Mouse (Mus musculus): ENCODE data around the gene Daam2. TPM values are rescaled to one million over a fixed set of nuclear protein-coding genes. Genes with fewer than 3 reads are reported as not detected.

Gene Daam2
- total RNA-seq, 1 experiment from 2014 or later, result 31.0 TPM

DNA sequence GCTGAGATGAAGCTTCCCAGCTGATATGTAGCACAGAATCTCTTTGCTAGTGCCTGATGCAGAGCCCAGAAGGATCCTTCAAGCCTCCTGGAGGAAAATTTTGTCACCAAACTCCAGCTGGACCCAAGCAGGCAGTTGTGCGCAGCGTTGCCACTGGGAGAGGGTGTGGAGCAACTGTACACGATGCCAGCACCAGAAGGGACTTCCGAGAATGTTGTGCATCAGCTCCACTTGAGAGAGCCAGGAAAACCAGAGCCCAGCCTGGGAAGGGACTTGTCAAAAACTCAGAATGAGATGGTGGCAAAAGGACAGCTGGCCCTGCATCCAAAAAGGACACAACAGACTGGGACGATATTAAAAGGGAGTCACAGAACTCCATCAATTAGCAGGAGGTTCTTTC, 32.5 kb downstream of the Daam2 start:
- DNase-seq, result no peak

DNA sequence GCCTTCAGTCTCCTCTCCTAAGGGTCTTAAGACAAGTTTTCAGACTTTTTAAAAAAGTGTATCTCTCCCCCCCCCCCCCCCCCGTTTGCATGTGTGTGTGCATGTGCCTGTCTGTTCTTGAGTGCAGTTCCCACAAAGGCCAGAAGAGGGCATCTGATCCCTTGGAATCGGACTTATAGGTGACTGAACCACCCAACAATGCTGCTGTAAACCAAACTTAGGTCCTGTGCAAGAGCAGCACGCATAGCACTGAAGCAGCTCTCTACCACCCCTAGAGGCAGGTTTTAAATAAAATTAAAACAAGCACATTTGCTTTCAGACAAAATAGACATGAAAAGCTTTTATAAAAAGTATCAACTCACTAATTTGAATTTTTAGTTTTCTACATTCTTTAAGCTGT, 33.9 kb downstream of the Daam2 start:
- DNase-seq, result peak; percentile 34

DNA sequence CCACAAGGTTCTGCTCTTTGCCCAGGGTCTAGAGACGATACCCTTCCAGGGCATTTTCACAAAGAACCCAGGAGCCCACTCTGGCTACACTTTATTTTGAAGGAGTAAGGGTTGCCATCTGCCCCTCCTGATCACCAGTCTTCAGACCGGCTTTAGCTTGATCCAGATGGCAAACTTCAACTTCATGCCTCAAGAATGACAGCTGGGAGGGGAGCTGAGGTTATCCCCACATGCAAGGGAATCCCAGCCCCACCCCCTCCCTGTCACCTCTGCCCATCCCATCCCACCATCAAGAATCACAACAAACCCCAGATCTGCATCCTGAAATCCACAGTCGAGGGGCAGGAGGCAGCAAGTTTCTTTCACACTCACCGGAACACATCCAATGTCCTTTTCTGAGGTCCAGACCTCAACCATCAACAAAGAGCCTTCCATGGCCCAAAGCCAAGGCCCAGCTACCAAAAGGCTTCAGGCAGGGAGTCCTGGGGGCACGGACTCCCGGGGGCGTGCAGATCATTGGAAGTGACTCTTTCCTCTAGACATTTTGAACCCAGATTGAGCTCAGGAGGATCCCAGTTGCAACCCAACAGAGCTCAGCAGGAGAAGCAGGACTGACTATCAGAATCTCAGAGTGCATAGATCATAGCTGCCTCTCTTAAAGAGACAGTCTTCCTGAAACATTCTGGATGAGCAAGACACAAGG, 35.5 kb downstream of the Daam2 start:
- DNase-seq, result no peak

DNA sequence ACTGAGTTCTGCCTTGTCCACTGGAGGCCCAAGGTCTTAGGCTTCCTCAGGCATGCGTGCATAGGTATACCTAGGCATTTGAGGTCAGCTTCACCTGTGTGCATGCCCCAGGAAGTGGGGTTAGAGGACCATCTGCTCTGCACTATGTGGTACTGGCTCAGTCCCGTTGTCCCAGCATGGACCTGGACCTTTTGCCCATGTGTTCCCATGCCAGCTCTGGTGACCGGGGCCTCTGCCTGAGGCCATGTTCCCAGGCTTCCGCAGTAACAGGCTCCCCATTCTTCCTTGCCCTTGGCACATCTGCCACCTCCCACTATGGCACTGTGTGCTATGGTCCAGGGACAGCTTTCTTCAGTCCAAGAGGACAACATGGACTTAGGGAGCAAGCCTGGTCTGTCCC, 36.1 kb downstream of the Daam2 start:
- DNase-seq, result no peak

DNA sequence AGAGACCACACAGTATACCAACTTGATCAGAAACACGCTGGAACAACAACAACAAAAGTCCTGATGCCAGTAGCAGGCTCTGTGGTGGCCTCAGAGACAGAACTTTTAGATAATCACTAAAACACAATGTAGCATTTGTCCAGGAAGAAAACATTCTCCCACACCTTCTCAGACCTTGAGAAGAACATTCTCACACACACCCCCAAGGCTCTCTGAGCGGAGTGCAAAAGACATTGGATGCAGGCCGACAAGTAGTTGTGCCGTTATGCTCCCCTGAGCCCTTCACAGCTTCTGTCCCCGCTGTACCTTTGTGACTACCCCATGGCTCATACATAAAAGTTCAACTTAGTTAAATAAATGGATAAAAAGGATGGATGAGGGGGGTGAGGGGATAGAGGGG, 37.6 kb downstream of the Daam2 start:
- DNase-seq, result no peak

DNA sequence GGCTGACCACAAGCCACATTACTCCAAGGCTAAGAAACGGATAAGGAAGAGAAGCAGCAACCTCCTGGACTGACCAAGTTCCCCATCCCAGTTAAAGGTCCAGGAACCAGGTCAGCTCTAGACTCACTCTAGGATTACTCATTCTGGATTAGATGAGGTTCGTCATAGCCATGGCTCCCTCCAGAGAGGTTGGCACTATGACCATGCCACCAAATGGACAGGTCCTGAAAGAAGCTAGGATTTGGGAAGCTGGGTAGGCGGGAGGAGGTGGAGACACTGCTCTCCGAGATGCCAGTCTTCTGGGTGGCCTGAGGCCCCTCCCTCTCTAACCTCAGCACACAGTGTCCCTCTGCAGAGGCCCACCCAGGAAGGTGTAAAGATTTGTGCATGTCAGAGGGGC, 38.2 kb downstream of the Daam2 start:
- no peak for DNase-seq

DNA sequence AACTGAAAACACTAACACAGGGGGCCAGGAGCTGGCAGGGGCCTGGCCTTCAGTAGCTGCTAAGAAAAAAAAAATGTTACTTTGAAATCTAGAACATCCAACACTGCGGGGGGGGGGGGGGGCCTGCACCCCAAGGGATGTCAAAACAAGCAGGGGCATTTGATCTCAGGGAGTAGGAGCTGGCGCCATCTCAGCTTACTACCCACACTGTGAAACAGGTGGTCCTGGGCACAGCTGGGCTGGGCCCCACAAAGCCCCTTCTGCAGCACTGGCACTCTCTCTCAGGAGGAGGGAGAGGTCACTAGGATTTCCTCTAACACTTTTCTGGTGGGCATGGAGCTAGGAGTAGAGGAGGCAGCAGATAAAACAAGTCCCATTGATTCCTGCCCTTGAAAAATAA, 39.6 kb downstream of the Daam2 start:
- DNase-seq, result no peak

DNA sequence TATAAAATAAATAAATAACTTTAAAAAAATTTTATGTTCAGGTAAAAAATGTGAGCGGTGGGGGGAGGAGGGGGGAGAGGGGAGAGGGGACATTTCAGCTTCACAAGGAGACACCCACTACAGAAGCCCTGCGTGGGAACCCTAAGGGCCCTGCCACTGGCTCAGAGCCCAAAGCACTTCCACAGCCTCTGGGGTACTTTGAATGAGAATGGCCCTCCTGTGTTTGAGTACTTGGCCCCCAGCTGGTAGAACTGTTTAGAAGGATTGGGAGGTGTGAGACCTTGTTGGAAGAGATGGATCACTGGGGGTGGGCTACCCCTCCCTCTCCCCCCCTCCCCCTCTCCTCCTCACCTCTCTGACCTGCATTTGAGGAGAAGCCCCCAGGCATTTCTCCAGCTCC, 41.7 kb downstream of the Daam2 start:
- no peak for DNase-seq

DNA sequence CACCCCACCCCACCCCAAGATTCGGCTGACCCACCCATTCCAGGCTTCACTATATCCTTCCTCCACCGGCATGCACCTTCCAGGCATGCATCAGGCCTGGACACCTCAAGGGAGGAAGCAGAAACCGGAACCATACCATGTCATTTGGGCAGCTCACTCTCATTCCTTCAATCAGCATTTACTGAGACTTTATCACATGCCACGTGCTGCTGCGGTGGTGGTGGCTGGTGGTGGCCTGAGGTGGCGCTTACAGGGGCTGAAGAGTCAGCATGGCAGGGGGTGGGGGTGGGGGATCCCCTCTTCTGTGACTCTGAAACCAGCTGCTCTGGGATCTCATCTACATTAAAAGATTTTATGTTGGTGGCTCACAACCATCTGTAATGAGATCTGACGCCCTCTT, 42.1 kb downstream of the Daam2 start:
- no peak for DNase-seq

DNA sequence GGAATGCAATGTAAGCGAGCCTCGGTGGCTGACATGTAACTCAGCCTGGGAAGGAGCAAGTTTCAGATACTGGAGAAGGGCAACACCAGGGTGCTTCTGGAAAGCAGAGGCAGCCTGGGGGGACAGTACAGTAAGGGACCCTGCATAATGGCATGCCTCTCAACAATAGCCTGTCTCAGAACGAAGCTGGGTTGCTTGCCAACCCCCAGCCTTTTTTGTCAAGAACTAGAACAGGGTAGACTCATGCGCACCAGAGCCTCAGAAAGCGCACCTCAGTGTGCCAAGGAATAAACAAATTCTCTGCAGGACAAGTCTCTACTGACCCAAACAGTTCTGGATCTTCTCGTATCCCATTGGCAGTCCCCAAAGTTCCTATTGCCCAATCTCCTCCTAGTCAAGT, 43.5 kb downstream of the Daam2 start:
- DNase-seq, result no peak

DNA sequence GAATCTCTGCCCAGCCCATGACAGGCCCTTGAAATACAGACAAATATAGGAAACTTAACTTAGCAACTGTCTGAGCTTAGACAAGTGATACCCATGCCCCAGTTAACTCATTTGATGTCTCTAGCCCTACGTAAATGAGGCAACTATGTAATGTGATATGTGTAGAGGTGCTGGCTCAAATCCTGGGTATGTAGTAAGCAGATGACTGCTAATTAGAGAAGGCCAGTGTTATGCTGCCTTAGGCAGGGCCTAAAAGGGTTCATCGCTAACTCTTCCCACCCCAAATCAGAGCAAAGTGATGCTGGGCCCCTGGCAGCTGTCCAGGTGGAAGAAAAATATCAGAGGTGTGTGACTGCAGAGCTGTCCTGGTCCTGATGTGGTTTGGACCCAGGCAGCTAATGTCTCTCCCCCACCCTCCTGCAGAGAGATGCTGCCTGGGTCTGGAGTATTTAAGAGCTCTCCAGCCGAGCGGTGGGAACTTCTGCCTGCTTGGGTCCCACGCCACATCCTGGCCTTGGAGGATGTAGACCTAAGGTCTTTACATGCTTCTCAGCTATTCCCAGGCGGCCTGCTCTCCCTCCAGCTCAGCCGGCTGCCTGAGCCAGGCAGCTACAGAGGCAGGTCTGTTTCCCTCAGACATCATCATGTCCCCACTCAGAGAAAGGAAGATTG, 44.4 kb downstream of the Daam2 start:
- DNase-seq, result no peak

DNA sequence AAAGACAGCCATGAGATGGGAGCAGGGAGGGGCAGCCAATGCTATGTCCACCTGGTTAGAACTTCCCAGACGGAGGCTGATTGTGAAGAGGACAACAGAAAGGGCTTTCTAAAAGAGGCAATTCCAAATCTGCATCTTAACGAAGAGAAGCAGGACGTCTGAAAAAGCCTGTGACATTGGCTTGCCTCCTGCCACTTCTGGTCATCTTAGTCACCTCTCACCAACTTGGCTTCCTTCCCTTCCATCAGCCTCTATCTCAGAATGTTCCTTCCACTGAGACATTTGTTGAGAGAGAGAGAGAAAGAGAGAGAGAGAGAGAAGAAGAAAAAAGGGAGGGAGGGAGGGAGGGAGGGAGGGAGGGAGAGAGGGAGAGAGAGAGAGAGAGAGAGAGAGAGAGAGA, 47.1 kb downstream of the Daam2 start:
- no peak for DNase-seq

DNA sequence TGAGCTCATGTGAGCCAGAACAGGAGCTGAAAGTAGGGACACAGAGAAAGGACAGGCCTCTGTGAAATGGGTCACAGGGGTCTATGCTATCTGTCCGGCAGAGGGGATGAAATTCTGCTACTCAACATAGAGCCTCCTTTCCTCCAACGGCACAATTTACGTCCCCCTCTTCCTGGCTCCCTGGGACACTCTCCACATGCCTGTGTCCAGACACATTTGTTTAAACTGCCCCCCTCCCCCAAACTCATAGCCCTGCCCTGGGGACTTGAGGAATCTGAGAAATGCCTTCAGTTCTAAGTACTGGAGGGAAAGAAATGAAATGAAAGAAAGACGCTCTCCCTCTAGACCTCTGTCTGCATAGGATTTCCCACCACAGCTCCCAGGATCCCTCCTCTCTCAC, 48.5 kb downstream of the Daam2 start:
- no peak for DNase-seq

DNA sequence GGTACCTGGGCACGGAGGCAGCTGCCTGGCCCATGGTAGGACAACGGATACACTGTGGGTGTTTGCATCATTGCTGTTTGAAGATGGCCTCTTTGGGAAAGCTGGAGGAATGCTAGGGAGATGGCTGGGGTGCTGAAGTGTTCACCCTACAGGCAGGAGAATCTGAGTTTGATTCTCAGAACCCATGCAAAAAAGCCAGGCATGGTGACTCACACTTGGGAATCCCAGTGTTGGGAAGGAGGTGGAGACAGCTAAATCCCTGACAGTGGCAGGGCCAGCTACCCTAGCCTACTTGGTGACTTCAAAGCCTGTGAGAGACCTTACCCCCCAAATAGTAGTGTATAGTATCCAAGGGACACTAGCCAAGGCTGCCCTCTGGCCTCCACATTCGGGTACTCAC, 49.0 kb downstream of the Daam2 start:
- DNase-seq, result no peak

DNA sequence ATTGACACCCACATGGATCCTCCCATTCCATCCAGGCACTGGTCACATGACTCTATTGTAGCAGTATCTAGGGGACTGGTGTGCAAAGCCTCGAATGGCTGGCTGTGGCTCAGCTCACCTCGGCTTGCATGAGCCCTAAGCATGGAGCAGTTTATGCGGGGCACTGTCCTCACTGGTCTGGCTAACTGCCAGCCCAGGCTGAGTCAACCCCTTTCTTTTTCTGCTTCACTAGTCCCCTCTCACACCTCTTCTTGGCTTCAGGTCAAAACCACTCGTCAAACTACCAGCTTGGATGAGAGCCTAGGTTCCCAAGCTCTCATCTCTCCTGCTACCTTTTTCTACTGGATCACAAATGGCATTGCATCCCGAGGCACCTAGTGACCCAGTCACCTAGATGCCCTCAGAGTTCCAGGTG, 51.5 kb downstream of the Daam2 start:
- DNase-seq, result peak; percentile 45

DNA sequence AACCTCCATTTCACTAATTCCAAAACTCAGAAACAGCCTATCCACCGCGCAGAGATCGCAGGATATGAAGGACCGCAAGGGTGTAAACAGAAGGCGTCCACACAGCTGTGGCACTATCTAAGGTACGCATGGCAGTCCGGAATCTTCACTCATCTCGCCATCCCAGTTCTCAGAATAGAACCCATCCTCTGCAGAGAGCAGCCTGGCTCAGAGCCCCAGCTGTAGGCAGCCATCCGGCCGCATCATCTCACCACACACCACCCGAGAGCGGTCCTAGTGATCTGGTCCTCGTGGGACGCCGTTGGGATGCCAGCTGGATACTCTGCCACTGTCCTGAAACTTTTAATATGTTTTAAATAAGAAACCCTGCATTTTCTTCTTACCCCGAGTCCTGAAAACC, 54.7 kb downstream of the Daam2 start:
- DNase-seq, result no peak

DNA sequence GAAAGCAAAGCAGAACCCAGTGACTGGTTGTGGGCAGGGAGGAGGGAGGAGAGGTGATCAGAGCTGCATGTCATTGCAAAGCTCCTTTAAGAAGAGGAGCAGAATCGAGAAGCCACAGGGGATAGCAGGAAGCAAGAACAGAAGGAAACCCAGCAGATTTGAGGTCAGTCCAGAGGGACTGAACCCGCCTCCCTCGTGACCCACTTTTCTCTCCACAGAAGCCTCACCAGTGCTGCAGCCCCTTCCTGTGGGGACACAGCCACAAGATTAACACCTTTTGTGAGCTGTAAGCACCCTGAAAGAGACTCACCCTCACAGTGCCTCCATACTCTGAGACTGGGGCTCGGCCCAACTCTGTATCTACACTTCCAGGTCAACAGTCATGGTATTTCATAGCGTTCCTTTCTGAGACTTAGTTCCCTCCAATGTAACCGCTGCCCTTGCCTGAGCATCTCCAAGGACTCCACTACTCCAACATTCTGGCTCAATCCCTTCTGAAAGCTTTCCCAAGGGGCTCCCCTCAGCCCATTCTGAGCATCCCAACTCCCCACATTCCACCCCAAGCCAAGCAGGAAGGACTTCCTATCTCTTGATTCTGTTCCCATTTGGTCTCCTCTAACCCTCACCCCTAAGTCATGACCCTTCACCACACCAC, 60.8 kb downstream of the Daam2 start:
- DNase-seq, result no peak

DNA sequence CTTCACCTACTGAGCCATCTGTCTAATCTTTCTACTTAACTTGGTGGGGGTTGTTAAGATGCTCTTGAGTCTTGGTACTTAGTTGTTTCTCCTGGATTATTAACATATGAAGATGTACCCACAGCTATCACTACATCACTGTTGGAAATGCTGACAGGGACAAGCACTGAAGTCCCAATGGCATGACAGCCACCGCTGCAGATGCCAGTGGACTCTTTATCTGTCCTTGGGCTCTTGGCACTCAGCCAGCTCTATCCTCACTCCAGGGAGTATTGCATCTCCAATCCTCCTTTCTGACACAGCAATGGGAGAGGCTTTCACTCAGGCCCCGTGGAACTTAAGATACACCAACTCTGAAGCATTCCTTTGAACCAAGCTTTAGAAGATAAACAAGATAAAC, 63.9 kb downstream of the Daam2 start:
- peak; percentile 74 for DNase-seq

DNA sequence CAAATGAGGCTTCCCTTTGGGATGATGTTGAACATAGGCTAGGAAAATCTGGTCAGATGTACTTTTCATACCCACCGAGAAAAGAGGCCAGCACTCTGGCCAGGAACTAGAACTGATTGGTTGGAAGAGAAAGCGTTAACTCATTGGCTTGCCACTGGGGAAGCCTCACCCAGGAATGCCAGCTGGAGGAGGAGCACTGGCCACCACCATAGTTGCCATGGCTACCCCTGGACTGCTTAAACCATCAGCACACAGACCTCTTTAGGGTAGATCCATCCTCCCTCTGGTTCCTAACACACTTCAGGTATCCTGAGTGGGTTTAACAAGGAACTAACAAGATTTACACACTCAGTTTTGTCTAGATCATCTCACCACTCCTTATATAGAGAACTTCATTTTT, 64.5 kb downstream of the Daam2 start:
- no peak for DNase-seq

DNA sequence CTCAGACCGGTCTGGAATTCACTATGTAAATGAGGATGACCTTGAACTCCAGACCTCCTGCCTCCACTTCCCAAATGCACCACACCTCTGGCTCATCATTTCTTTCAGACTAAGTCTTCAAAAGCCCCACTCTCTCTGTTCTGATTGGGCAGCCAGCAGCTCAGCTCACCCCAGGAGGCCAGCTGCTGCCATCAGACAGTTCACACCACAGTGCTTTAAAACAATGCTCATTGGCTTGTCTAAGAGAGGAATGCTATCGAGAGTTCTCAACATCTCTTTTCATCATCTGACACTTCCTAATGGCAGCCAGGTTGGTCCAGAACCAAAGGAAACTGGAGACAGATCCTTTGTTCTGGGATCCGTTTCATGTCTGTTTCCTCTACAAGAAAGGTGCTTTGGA, 66.0 kb downstream of the Daam2 start:
- no peak for DNase-seq

DNA sequence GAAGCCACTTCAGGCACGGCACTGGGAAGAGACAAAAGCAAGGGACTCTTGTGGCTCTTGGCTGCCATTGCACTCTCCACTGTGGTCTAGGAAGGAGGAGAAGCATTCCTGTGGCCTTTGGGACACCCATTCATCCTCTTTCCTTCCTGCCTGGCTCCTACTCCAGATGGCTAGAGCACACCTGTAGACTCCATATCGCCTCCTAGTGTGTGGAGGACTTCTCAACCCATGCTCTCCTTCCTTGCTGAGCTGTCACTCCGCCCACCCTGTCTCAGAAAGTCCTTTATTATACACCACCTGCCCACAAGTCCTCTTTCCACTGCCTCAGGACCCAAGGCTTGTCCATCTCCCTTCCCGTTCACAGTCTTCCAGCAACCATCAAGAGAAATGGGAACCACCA, 70.9 kb downstream of the Daam2 start:
- DNase-seq, result no peak

DNA sequence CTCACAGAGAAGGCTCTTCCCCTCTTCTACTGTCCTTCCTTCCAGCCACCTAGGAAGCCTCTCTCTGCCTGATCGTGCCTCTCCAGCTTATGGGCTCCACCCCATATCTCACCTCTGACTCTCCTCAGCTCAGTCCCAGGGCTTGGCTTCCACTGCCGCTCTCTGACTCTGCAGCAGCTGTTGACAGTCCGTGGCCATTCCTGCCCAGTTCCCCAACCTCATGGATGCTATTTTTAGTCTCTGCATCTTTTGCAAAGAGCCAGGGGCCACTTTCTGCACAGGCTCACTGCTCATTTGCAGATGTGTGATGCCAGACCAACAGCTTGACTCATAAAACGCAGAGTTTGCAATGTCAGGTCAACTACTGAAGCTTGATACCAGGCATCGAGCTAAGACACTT, 75.0 kb downstream of the Daam2 start:
- no peak for DNase-seq

DNA sequence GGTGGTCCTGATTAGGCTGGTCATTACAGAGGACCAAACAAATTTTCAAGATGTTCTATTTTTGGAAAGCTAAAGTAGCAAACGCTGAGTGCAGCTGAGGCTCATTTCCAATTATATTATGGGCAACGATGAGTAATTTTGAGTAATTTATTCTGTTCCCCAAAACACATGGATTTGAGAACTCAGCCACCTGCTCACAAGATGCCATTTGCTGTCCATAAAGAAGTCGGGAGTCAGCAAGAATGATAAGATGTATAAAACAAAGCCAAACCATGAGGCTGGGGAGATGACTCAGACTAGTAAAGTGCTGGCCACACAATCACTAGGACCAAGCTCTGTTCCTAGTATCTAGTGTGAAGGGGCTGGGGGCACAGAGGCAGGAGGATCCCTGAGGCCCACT, 79.7 kb downstream of the Daam2 start:
- no peak for DNase-seq

DNA sequence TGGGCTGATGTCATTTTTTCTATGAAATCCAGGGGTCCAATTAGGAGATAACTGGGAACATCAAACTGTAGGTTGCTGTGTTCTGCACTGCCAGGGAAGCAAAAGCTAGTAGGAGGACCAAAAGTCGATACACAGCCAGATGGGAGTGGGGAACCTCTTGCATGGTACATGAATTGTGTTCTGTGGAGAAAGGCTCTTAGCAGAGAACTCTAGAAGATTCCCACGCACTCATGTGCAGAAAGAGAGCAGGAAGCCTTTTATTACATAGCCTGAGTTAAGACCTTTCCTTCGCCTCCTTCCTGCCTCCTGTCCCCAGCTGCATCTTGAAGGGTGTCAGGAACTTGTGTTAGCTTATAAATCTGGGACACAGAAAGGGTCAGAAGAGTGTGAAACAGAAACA, 82.3 kb downstream of the Daam2 start:
- no peak for DNase-seq
